Mouse (Mus musculus) WW6 (cell line): ENCODE results near the gene Hist1h2ba.

Source experiments
- DNase-seq: peaks from one replicate; pipeline ENCODE4 v3.0.0-alpha.2; 2013; ENCODE audit warnings: low read depth, low spot score

The Hist1h2ba gene

DNA sequence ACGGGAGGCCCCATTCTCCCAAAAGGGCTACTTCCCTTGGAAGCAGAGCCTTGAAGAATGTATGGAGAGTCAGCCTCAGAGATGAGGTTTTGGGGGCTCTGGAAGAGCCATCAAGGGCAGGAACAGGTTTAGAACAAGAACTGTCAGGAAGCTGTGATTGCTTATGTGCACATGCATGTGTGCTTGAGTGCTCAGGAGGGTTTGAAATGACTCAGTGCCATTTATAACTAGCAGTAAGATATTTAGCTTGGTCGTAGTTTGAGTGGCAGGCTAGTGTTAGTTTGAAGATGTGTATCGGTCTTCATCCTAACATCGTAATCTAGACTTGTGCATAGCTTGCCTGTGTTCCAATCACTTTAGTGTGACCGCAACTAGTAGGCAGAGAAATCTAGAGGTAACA is 27.1 kb downstream of the Hist1h2ba start:
- no peak for DNase-seq

DNA sequence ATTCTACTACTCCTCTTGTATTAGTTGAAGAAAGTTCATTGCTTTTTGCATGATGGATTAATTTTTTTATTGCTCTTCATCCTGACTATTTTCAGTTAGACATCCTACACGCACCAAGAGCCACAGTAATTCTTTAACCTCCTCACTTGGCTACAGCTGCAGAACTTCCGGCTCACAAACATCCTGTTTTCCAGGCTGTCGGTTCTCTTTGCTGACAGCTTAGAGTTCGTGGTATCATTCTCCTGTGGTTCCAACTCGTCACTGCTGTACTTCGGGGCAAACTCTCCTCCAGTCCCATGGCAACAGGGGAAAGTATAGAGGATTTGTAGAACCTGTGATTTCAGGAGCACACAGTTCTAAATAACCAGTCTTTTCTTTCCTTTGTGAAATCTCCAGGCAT is 35.7 kb downstream of the Hist1h2ba start:
- no peak for DNase-seq

DNA sequence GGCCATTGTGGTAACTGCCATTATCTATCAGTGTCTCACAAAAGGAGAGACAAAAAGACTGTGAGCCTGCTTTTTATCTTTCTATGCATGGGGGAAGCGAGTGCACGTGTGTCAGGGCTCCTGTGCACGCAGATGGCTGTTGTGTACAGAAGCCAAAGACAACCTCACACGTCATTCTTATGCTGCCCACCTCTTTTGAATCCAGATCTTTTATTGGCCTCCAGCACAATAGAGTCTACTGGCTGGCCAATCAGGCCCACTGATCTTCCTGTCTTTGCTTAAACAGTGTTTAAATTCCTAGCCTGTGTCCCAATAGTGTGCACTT is 40.7 kb downstream of the Hist1h2ba start:
- DNase-seq = no peak

DNA sequence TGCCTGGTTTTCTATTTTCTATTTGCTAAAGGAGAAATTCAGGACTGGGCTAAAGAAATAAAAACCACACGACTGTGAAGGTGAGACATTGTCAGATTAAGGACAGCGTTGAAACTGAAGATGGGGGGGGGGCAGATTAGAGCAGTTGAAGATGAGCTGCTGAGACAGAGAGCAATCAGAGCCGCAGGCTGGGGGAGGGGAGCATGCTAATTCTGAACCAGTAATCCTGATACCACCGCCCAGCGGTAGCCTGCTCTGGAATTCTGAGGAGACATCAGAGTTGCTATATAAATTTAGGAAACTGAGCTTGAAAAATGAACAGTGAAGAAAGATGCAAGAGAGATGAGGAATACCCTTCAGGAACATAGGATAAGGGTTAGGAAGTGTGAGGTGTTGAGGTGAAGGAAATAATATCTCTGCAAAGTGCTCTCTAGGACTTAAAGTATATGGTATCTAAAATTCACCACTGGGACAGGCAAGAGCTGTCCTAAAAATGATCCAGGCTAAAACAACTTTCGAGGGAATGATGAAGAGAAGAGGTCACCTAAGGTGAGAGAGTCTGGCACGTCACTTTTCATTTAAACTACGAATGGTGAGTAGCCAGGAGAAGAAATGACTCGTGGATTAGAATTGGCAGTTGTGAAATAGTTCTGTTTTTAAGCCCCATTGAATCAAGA is 41.2 kb downstream of the Hist1h2ba start:
- no peak for DNase-seq

DNA sequence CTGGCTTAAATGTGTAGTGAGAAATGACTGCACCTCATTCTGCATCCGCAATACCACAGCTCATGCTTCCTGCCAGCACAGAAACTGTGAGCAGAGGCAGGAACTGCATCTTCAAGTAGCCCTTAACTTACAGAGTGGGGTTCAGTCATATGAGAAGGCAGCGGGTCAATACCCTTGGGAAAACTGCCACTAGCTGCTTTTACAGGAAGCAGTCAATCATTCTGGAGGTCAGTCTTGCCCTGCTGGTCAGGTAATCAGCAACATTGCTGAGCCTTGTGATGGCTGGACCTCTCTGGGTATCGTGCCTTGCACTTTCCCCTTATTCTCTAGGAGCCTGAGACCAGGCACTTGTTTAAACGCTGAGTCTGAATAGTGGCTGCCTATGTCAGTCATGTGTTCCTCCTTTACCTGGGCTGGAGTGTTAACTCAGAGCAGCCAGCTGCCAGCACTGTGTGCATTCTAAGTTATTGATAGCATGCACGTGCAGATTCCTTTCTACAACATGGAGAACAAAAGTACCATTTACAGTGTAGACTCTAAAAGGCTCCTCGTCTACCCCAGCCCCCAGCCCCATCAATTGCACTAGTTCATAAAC is 44.8 kb downstream of the Hist1h2ba start:
- no peak for DNase-seq

DNA sequence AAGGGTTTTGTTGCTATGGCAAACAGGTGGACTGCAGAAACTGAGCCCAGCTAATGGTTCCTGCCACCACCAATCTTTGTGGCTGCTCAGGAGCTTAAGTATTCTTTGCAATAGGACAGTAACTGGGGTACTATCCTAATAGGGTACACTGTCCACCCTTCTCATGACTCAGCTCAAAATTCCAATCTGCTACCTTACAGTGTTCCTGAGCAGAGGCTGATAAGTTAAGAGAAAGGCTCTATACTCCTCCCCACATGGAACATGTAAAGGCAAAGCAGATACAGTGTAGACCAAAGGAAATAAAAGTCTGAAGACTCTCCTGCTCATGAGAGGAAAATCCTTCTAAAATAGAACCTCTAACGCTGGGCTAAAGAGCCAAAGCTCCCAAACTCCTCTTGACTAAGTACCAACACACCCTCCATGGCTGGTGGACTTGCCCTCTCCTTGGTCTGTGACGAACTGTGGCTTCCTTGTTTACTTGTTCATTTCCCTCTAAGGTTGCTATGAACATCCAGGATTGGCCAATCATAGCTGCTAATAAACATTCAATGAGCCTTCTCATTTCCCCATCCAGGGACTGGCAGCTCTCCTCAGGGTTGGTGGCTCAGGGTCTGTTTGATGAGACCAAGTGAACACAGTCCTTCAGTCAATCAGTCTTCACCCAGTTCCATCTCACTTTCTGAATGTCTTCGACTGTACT is 46.8 kb downstream of the Hist1h2ba start:
- no peak for DNase-seq

DNA sequence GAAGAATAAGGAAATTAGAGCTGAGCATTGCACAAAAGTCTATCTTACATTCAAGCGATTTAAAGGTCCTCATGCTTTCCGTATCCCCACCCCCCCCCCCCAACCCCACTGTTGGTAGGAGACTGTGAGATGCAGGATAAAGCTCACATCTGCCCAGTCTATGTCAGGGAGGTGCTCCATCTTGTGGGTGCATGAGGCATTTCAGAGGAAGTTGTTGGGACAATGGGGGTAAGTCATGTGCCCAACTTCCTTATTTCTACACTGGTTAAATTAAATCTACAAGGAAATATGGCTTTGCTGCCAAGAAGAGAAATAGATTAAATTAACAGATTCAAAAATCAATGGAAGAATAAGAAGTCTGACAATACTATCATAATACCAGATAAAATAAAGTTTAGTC is 48.4 kb downstream of the Hist1h2ba start:
- DNase-seq = no peak
